Mouse (Mus musculus): ENCODE measurements around the gene Pomgnt2.

GRCm38 (mm10) chr9:122027914-122028745, 31.2 kb upstream of the Pomgnt2 start:
- TF ChIP-seq HCFC1 (IDR thresholded peaks at IDR 0.05; ENCODE audit: borderline replicate concordance, insufficient read depth, low read length), result no peak
- TF ChIP-seq MAFK (IDR thresholded peaks at IDR 0.05; ENCODE audit: insufficient read depth, low read depth, low read length), result no peak
- no peak for TF ChIP-seq CHD2 (IDR thresholded peaks at IDR 0.05; ENCODE audit: low read depth, low read length)

Measured in ES-E14 (cell line).